Mouse (Mus musculus) heart, embryonic 13.5 days (tissue): ENCODE data around the gene Ceacam2. TPM values are rescaled to one million over a fixed set of nuclear protein-coding genes. Genes with fewer than 3 reads are reported as not detected.
"Not testable (repeated sequence)": the region's sequence is repeated elsewhere in the genome, so short reads cannot be mapped to it uniquely, and the experiment has no call there.

Source experiments
- ATAC-seq: fragments of 200-750 bp; cut with Nextera tagmentation; 2 replicates; pipeline ENCODE4 v1.8.0; 2017; ENCODE audit warnings: moderate TSS enrichment; ENCODE audit not compliant: insufficient number of reproducible peaks, low FRiP score, low TSS enrichment; ENCODE audit errors: extremely low read depth
- H3K27ac ChIP-seq: fragments of 300-500 bp; sonication (generic); replicated peaks from 2 replicates; pipeline ENCODE4 v1.5.1; 2015; ENCODE audit warnings: moderate library complexity, mild to moderate bottlenecking, inconsistent platforms
- H3K27me3 ChIP-seq: fragments of 300-500 bp; sonication (generic); replicated peaks from 2 replicates; pipeline ENCODE4 v1.6.1; 2015; ENCODE audit warnings: mild to moderate bottlenecking, inconsistent platforms
- H3K36me3 ChIP-seq: fragments of 300-500 bp; sonication (generic); 2 replicates; pipeline ENCODE4 v1.6.1; 2015; ENCODE audit warnings: mild to moderate bottlenecking, inconsistent platforms
- H3K4me1 ChIP-seq: fragments of 300-500 bp; sonication (generic); 2 replicates; pipeline ENCODE4 v1.6.1; 2015; ENCODE audit warnings: inconsistent platforms
- H3K4me2 ChIP-seq: fragments of 300-500 bp; sonication (generic); 2 replicates; pipeline ENCODE4 v1.6.1; 2015; ENCODE audit warnings: inconsistent platforms, mild to moderate bottlenecking, moderate library complexity
- H3K4me3 ChIP-seq: fragments of 300-500 bp; sonication (generic); 2 replicates; pipeline ENCODE4 v1.5.1; 2015; ENCODE audit warnings: moderate library complexity, mild to moderate bottlenecking, inconsistent platforms
- H3K9ac ChIP-seq: fragments of 300-500 bp; sonication (generic); 2 replicates; pipeline ENCODE4 v1.6.1; 2015; ENCODE audit warnings: inconsistent platforms, mild to moderate bottlenecking, moderate library complexity
- H3K9me3 ChIP-seq: fragments of 300-500 bp; sonication (generic); 2 replicates; pipeline ENCODE4 v1.6.1; 2016; ENCODE audit warnings: inconsistent platforms
- WGBS: fragments of 180-500 bp; shearing (Covaris S2); methylation state at CpG from one replicate; pipeline ENCODE4 v1.1.7; 2015; ENCODE audit warnings: mixed read lengths; 5-methylcytosine and 5-hydroxymethylcytosine counted together
- polyA plus RNA-seq: library from polyadenylated mRNA; unstranded; fragments of >200 nt; fragmentation: Nextera tagmentation; extraction: Ambion mirVana; gene quantifications from 2 replicates; pipeline ENCODE4 v1.2.1, GENCODE M21; 2015

Gene Ceacam2
- 0.05 TPM in 1 of 2 replicates, not detected in the other for polyA plus RNA-seq

DNA sequence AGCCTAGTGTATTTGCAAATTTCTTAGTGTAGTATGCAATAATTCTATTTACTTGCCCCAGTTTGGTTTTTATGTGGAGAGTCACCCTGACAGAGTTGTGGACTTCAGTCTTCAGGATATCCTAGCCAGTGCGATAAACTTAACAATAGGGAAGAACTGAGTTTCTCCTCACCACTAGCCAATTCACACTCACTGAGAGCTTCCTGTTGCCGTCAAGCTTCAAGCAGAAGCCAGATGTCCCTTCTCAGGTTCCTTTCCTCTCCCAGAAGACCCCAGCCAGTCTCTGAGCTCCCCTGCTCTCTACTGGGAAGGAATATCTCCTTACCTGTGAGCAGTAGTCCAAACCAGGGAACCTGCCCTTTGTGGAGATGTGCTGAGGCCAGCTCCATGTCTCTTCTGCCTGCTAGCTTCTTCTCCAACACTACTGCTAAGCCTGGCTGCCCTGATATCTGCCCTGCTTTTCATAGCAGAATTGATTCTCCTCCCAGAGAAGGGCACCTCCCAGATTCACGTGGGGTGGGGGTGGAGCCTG is at the start of gene Ceacam2:
Ceacam2 (minus strand) TSS at position 482 of the 532 bp plus-strand sequence.
- 58% methylated on average over 3 of the region's 3 CpGs for WGBS
- H3K9me3 ChIP-seq, H3K4me2 ChIP-seq, H3K9ac ChIP-seq, H3K27ac ChIP-seq, ATAC-seq, H3K4me3 ChIP-seq, H3K36me3 ChIP-seq, H3K4me1 ChIP-seq, H3K27me3 ChIP-seq: not testable (repeated sequence)

DNA sequence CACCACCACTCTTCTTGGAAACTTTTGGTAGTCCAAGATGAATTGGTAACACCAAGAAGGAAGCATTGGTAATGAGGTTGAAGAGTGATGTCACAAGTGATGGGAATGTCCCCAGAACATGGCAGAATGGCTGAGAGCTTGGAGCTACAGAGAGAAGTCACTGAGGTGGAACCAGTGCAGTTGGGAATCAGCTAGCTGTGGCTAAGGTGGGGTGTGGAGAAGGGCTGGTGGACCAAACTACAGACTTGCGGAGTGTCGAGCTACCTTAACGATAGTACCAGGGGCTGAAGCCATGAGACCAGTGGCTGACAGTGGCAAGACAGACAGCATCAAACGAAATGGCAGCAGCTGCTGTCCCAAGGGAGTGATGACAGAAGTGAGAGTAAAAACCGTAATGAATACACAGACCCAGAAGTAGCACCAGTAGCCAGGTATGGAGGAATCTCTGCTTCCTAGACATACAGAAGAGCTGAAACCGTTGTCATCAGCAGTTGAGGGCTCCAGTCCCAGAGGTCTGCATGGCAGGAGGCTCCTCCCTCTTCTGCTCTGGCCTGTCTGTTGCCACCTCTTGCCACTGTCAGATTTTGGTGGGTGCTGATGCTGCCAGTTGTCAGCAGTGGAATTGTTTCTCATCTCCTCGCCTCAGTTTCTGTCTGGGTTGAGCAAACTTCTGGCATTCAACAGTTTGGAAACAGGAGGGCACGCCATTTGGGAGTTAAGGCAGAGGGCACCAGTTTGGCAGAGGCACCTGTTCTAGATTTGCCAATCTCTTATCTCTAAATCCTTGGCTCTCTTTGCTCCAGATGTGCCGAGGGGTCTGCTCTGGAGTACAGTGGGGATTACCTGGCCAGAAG is 45.9 kb upstream of the Ceacam2 start:
- 65% methylated on average over 9 of the region's 9 CpGs for WGBS
- Histone ChIP-seq H3K4me1 (no peaks in the 10 kb centered on the region), H3K27me3 (no peaks in the 10 kb centered on the region), H3K9me3 (no peaks in the 10 kb centered on the region), H3K4me2 (no peak overlapping the region), H3K36me3 (no peaks in the 10 kb centered on the region), H3K9ac (no peak overlapping the region), H3K4me3 (no peak overlapping the region), H3K27ac (no peak overlapping the region)
- ATAC-seq: no peak

- WGBS: 73% methylated on average over 5 of the region's 5 CpGs
- H3K9ac ChIP-seq: no peak overlapping the region
- H3K36me3 ChIP-seq: no peaks in the 10 kb centered on the region
- no peaks in the 10 kb centered on the region for H3K9me3 ChIP-seq
- H3K27ac ChIP-seq: no peak overlapping the region
- ATAC-seq: no peak
- H3K4me1 ChIP-seq: no peaks in the 10 kb centered on the region
- H3K4me3 ChIP-seq: no peak overlapping the region
- H3K4me2 ChIP-seq: no peak overlapping the region
- H3K27me3 ChIP-seq: no peaks in the 10 kb centered on the region
Observed at GRCm38 (mm10) chr7:25584651-25585050, 45.0 kb upstream of the Ceacam2 start.

DNA sequence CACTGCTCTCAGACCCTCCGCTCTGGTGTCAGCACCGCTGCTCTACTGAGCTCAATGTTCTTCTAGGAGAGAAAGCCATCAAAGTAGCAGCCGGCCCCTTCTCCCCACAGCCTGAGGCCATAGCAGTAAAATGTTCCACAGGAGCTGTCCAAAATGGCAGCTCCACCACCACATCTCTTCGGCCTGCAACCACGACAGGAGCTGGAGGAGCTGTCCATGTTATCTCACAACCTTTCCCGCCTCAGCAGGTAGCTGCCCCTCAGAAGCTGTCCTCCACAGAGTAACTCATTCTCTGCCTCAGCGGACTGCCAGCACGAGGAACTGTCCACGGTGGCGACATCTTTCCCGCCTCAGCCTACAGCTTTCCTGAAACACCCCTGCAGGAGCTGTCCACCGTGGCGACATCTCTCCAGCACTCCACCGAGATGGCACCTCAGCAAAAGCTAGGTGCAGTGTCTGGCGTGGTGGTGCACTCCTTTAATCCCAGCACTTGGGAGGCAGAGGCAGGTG is 42.7 kb upstream of the Ceacam2 start:
- Histone ChIP-seq H3K4me2 (no peak overlapping the region), H3K9me3 (no peaks in the 10 kb centered on the region), H3K9ac (no peak overlapping the region), H3K27ac (no peak overlapping the region), H3K4me1 (no peaks in the 10 kb centered on the region), H3K36me3 (no peaks in the 10 kb centered on the region), H3K4me3 (no peak overlapping the region), H3K27me3 (no peaks in the 10 kb centered on the region)
- 70% methylated on average over 15 of the region's 15 CpGs for WGBS
- ATAC-seq: no peak

- no peak overlapping the region for H3K27ac ChIP-seq
- H3K4me1 ChIP-seq: peaks cover 4% of the 10 kb centered on the region; the same call in 1 of the 2 replicates
- no peaks in the 10 kb centered on the region for H3K9me3 ChIP-seq
- H3K4me3 ChIP-seq: no peak overlapping the region
- H3K36me3 ChIP-seq: no peaks in the 10 kb centered on the region
- no peak overlapping the region for H3K4me2 ChIP-seq
- no peak overlapping the region for H3K9ac ChIP-seq
- H3K27me3 ChIP-seq: peaks cover 9% of the 10 kb centered on the region; the same call in 1 of the 2 replicates
- ATAC-seq: no peak
- 77% methylated on average over 10 of the region's 10 CpGs for WGBS
Observed at GRCm38 (mm10) chr7:25579441-25579840, 39.8 kb upstream of the Ceacam2 start.

GRCm38 (mm10) chr7:25576793-25577437 is 37.3 kb upstream of the Ceacam2 start:
- H3K4me2 ChIP-seq, H3K4me3 ChIP-seq, ATAC-seq, H3K36me3 ChIP-seq, H3K9me3 ChIP-seq, H3K27me3 ChIP-seq, H3K4me1 ChIP-seq, H3K27ac ChIP-seq, H3K9ac ChIP-seq: not testable (repeated sequence)
- WGBS: 57% methylated on average over 13 of the region's 14 CpGs

DNA sequence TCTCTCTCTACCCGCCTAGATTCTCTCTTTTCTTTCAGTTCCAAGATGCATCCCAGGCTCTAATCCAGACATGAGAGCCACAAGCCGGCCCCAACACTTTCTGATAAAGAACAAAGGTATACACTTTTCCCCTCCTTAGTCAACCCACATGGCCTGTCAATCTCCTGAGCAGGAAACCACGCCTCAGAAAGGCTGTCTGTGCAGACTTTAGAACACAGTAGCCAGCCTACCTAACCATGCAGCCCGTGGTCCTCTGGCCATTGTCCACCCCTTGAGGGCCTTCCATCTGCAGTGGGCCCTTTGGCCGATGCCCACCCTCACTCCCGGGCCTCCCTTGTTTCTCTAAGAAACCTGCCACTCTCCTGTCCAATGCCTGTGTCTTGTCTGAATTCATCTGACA is 36.7 kb upstream of the Ceacam2 start:
- H3K9ac ChIP-seq, ATAC-seq, H3K4me2 ChIP-seq, H3K27ac ChIP-seq, H3K9me3 ChIP-seq, H3K4me1 ChIP-seq, H3K27me3 ChIP-seq, H3K4me3 ChIP-seq, H3K36me3 ChIP-seq: not testable (repeated sequence)
- 33% methylated on average over 6 of the region's 6 CpGs for WGBS

- H3K36me3 ChIP-seq: no peaks in the 10 kb centered on the region
- no peak for ATAC-seq
- peaks cover 4% of the 10 kb centered on the region; the same call in 1 of the 2 replicates for H3K4me1 ChIP-seq
- no peak overlapping the region for H3K4me3 ChIP-seq
- no peaks in the 10 kb centered on the region for H3K9me3 ChIP-seq
- WGBS: 11% methylated on average over 8 of the region's 8 CpGs
- peaks cover 9% of the 10 kb centered on the region; the same call in 1 of the 2 replicates for H3K27me3 ChIP-seq
- H3K4me2 ChIP-seq: no peak overlapping the region
- no peak overlapping the region for H3K27ac ChIP-seq
- no peak overlapping the region for H3K9ac ChIP-seq
Observed at GRCm38 (mm10) chr7:25575870-25576269, 36.2 kb upstream of the Ceacam2 start.

DNA sequence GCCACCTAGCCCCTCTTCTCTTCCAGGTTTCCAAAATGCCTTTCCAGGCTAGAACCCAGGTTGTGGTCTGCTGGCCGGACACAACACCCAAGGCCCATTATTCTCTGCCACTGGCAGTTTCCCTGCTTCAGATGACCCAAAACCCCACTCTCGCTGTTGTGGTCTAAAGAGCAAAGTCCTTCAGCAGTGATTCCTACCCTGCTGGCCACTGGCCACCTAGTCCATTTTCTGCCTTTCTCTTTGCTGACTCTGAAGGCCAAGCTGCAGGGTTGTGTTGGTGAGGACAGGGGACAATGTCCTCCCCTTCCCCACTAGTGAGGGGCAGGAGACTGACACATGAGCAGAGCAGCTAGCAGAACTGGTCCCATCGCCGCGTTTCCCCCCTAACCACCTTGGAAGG is 35.4 kb upstream of the Ceacam2 start:
- ATAC-seq: no peak
- Histone ChIP-seq H3K27me3 (peaks cover 9% of the 10 kb centered on the region; the same call in 1 of the 2 replicates), H3K9ac (no peak overlapping the region), H3K27ac (no peak overlapping the region), H3K9me3 (no peaks in the 10 kb centered on the region), H3K4me3 (no peak overlapping the region), H3K4me2 (no peak overlapping the region), H3K4me1 (peaks cover 4% of the 10 kb centered on the region; the same call in 1 of the 2 replicates), H3K36me3 (no peaks in the 10 kb centered on the region)
- WGBS: 83% methylated on average over 5 of the region's 5 CpGs

DNA sequence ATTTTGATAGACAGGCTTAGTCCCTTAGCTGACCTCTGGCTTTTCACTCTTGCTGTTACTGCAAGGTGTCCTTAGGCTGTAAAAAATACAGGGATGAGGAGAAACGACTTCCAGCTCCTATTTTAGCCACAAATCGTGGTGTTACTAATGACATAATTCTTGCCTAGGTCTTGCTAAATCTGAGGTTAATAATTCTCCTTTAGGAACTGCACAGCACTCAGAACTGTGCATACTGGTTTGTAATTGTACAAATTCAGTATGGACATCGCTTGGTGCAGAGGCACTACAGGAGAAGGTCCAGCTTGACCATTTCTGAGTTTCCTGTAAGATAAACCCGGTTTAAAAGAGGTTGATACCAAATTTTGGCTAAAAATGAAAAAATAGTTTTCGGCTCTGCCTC is 34.1 kb upstream of the Ceacam2 start:
- not testable (repeated sequence) for ATAC-seq, H3K36me3 ChIP-seq, H3K27ac ChIP-seq, H3K9me3 ChIP-seq, H3K4me1 ChIP-seq, H3K4me2 ChIP-seq, H3K9ac ChIP-seq, H3K27me3 ChIP-seq, H3K4me3 ChIP-seq
- 70% methylated on average over 5 of the region's 5 CpGs for WGBS

- Histone ChIP-seq H3K9me3 (peaks cover 8% of the 10 kb centered on the region; the same call in 1 of the 2 replicates), H3K36me3 (no peaks in the 10 kb centered on the region), H3K4me3 (no peak overlapping the region), H3K27me3 (no peaks in the 10 kb centered on the region), H3K27ac (no peak overlapping the region), H3K9ac (no peak overlapping the region), H3K4me2 (no peak overlapping the region), H3K4me1 (no peaks in the 10 kb centered on the region)
- ATAC-seq: no peak
- WGBS: 86% methylated on average over 7 of the region's 7 CpGs
Observed at GRCm38 (mm10) chr7:25568721-25569120, 29.1 kb upstream of the Ceacam2 start.
